Mouse (Mus musculus) cerebellum, adult 2 months (tissue): ENCODE data around the gene Tmem141. TPM values are rescaled to one million over a fixed set of nuclear protein-coding genes. Genes with fewer than 3 reads are reported as not detected.

Experiments used
- DNase-seq, 2 experiments: peaks; one replicate each; pipeline ENCODE4 v3.0.0; 2021
- H3K27ac ChIP-seq: fragments of 200-500 bp; 2 replicates; pipeline ENCODE4 v1.5.1; 2012; ENCODE audit warnings: low read length, control low read depth, inconsistent platforms; ENCODE audit not compliant: insufficient read depth
- H3K27me3 ChIP-seq: fragments of 200-500 bp; 2 replicates; pipeline ENCODE4 v1.6.1; 2012; ENCODE audit warnings: inconsistent platforms, mild to moderate bottlenecking, low read length, moderate library complexity; ENCODE audit not compliant: control insufficient read depth, insufficient read depth
- H3K4me1 ChIP-seq: fragments of 200-500 bp; 2 replicates; pipeline ENCODE4 v1.6.1; 2011; ENCODE audit warnings: low read length; ENCODE audit not compliant: control insufficient read depth, insufficient read depth
- H3K4me3 ChIP-seq: fragments of 200-500 bp; replicated peaks from 2 replicates; pipeline ENCODE3; 2011; ENCODE audit warnings: mild to moderate bottlenecking, low read depth, low read length, control low read depth; ENCODE audit not compliant: insufficient read depth
- CTCF ChIP-seq: fragments of 200-500 bp; IDR thresholded peaks from 2 replicates; pipeline ENCODE4 v1.5.1; 2011; ENCODE audit warnings: low read depth, mild to moderate bottlenecking, control low read depth, low read length, moderate library complexity, borderline replicate concordance; ENCODE audit not compliant: insufficient read depth
- POLR2A ChIP-seq: fragments of 200-500 bp; IDR thresholded peaks from 2 replicates; pipeline ENCODE4 v1.6.1; 2011; ENCODE audit warnings: low read length, control low read depth, borderline replicate concordance; ENCODE audit not compliant: insufficient read depth
- WGBS: fragments of 180-500 bp; shearing (Covaris S2); methylation state at CpG from one replicate; pipeline ENCODE4 v1.1.7; 2018; 5-methylcytosine and 5-hydroxymethylcytosine counted together
- polyA plus RNA-seq: library from polyadenylated mRNA; depleted of rRNA; stranded (reverse); fragments of >200 nt; gene quantifications from 2 replicates; pipeline ENCODE4 v1.2.3, GENCODE M21; 2012

The Tmem141 gene
- polyA plus RNA-seq, 1 experiment, result 85.7 TPM

DNA sequence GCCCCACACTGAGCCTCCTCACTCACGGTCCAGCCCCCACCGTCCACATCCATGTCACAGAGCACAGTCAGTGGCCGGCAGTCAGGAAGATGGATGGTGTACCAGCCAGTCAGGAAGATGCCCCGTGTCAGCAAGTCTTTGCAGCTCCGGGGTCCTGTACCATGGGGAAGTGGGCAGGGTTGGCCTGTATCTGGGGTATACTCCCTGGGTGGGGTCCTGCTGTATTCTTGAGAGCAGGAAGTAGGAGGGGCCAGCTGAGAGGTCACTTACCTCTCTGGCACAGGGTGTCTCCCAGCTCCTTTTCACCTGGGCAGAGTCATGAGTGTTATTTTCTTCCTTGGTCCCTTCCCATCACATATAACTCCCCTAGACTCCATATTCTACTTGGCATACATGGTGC, 4.2 kb upstream of the Tmem141 start:
- TF ChIP-seq POLR2A (no peak), CTCF (no peak)
- Histone ChIP-seq H3K27me3 (no peaks in the 10 kb centered on the region), H3K27ac (no peak overlapping the region), H3K4me3 (no peak overlapping the region), H3K4me1 (peaks cover 2% of the 10 kb centered on the region; the same call in 1 of the 2 replicates)
- no peak for DNase-seq
- 70% methylated on average over 5 of the region's 5 CpGs for WGBS

DNA sequence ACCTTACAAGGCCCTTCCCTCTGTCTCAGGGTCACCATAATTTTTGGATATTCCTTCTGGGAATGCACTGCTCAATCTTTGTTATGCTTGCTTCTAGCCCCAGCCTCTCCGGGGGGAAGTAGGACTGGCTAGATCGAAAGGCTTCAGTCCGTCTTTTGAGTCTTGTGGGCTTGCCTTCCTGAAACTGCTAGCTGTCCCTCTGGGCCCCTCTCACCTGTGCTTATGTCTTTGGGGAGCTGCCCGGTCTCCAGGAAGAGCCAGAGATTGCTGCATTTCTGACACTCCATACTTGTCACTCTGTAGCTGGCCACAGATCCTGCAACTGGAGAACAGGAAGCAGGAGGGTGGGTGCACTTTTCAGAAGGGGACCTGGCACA, 965 bp downstream of the Tmem141 start:
- H3K27me3 ChIP-seq, result no peaks in the 10 kb centered on the region

DNA sequence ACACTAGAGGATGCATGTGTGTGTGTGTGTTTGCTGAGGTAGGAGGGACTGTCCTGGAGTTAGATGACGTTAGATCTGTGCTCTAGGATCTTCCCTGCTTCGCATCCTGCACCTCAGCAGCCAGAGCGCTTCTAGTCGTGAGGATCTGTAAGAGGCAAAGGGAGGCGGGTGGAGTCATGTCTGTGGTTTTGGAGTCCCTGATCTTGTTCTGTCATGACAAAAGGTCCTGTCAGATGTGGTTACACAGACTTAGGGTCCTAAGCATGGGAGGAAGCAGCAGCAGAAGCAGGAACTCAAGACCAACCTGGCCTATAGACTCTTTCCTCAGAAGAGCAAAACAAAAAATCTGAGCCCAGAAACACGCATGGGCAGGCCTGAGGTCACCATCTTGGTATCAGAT, 1.4 kb downstream of the Tmem141 start:
- H3K27ac ChIP-seq, result peak overlapping the region; percentile 25; the same call in 1 of the 2 replicates
- WGBS, result 74% methylated on average over 6 of the region's 6 CpGs
- peaks cover 11% of the 10 kb centered on the region for H3K4me1 ChIP-seq
- TF ChIP-seq CTCF (no peak), POLR2A (no peak)
- DNase-seq, result no peak
- H3K27me3 ChIP-seq, result no peaks in the 10 kb centered on the region
- no peak overlapping the region for H3K4me3 ChIP-seq

More for the DNA sequence above, 965 bp downstream of the Tmem141 start:
- H3K4me3 ChIP-seq, result peak overlapping the region; percentile 86
- H3K4me1 ChIP-seq, result peaks cover 11% of the 10 kb centered on the region
- no peak for DNase-seq
- WGBS, result 19% methylated on average over 4 of the region's 4 CpGs
- no peak for TF ChIP-seq CTCF
- peak overlapping the region; percentile 25 for H3K27ac ChIP-seq

DNA sequence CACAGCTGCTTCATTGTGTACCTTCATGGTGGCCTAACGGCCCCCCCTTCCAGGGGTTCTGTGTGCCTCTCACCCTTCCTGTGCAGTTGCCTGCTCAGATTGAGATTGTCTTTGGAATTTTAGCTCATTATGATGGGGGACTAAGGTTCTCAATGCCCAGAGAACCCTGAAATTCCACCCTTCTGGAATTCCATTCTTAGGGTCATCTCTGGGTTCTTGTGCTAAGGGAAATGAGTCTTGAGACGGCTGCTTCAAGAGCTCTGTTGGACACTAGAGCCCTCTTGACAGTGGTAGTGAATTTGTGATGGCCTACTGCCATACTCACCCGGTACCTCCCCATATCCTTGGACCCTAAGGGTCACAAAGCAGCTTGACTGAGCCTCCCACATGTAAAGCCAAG, 4.2 kb downstream of the Tmem141 start, which contains the start of gene Ccdc183:
Gene Ccdc183 (minus strand): TSS at position 101 of the 400 bp plus-strand sequence.
- Histone ChIP-seq H3K4me1 (peaks cover 11% of the 10 kb centered on the region), H3K27ac (no peak within 1 kb of the TSS), H3K4me3 (no peak within 1 kb of the TSS), H3K27me3 (no peaks in the 10 kb centered on the region)
- no peak for DNase-seq
- TF ChIP-seq CTCF, result no peak
- no peak for TF ChIP-seq POLR2A
- 90% methylated on average over 3 of the region's 3 CpGs for WGBS

DNA sequence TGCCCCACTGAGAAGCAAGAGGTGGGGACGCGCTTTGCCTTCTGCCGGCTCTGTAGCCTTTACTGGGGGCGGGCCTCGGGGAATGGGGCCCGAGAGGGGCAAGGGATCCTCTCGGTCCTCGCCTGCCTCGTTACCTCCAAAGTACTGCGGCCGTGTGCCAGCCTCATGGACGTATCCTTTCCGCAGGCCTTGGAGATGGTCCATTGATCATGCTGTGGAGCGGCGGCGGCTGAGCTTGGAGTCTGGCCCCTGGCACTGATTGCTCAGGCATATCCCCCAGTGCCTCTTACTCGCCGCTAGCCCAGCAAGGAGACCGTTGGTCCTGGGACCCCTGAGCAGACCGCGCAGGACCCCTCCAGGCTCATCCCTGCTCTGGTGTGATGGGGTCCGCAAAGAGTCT, 5.4 kb downstream of the Tmem141 start:
- no peak for DNase-seq
- H3K4me1 ChIP-seq, result peaks cover 11% of the 10 kb centered on the region
- 3% methylated on average over 22 of the region's 22 CpGs for WGBS
- TF ChIP-seq CTCF (no peak), POLR2A (no peak)
- H3K4me3 ChIP-seq, result no peak overlapping the region
- H3K27ac ChIP-seq, result no peak overlapping the region
- no peaks in the 10 kb centered on the region for H3K27me3 ChIP-seq

DNA sequence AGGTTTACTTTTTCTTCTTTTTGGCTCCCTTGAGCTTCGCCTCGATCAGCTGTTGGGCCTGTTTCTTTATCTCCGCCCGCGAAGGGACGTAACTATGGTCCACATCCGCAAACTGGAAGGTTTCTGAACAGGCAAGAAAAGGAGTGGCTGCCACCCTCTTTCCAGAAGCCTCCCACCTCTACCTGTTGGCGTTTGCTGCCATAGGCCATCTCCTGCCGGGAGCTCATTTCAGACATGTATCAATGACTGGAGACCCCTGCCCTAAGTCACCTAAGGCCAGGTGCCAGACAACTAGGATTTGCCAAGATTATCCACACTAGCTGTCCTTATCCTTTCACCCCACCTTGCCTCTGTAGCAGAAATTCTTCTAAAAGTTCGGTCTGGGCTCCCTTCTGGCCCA, 13.1 kb downstream of the Tmem141 start:
- Histone ChIP-seq H3K4me3 (peak overlapping the region; percentile 95), H3K4me1 (no peaks in the 10 kb centered on the region; the same call in 1 of the 2 replicates), H3K27me3 (no peaks in the 10 kb centered on the region), H3K27ac (peak overlapping the region; percentile 15; the same call in 1 of the 2 replicates)
- DNase-seq, result peak in 1 of 2 experiments; percentile 45
- TF ChIP-seq CTCF, result no peak
- no peak for TF ChIP-seq POLR2A
- WGBS, result 63% methylated on average over 10 of the region's 10 CpGs

DNA sequence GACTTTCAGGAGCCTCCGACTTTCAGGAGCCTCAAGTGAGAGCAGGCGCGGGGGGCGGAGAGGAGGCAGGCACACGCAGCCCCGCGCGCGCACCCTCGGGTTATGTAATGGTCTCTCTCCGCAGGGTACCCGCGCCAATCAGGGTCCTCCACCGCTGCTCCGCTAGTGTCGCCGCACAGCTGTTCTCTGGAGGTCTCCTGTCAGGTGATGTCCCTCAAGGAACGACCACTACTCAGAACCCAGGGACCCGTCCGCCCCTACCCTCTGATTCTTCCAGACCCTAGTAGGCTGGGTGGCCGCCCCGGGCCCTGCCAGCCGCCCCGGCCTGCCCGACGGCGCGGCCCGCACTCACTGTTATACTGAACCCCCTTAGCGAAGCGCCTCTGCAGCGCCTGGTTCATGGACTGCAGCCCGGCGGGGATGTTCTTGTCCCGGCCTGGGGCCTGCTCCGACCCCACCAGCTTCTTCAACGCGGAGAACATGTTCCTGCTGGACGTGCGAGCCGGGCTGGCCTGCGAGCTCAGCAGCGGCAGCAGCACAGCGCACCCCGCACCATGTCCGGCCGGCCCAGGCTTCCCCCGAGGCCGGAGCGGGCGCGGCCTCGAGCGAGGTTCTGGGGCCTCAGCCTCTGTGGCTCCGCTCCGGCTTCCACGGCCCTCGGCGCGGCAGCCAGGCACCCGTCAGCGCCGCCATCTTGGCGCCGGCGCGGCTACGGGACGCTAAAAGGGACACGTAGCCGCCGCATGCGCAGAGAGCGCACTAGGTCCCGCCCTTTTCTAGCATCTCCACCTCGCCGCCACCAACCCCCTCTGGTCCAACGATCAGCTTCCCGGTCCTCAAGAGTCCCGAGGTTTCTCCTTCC, 13.8 kb downstream of the Tmem141 start, which contains the start of gene Rabl6:
Gene Rabl6 (minus strand): TSS at position 761 of the 862 bp plus-strand sequence.
- TF ChIP-seq POLR2A, result peak; percentile 74; the same call in 1 of the 2 replicates
- TF ChIP-seq CTCF, result no peak
- Histone ChIP-seq H3K27ac (peak within 1 kb of the TSS; percentile 97), H3K27me3 (no peaks in the 10 kb centered on the region), H3K4me1 (peaks cover 2% of the 10 kb centered on the region), H3K4me3 (peak within 1 kb of the TSS; percentile 95)
- WGBS, result under 1% methylated on average over 74 of the region's 80 CpGs
- peak; percentile 92 to 94 for DNase-seq

DNA sequence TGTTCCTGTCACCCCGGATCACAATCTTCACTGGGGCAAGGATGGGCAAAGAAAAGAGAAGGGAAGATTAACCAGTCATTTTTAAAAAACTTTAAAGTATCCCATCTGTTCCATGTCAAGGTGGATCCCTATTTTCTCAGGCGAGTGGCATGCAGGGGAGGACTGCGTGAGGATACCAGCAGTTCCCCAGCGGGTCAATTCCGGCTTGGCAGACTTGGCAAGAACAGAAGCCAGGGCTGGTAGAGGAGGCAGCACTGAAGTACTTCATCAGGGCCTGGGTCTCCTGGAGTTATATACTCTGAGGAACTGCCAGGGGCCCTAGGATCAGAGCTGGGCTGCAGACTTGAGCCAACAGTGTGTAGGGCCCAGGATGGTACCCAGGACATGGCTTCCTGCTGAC, 19.3 kb downstream of the Tmem141 start:
- Histone ChIP-seq H3K27ac (peak overlapping the region; percentile 2; the same call in 1 of the 2 replicates), H3K4me3 (no peak overlapping the region), H3K27me3 (no peaks in the 10 kb centered on the region), H3K4me1 (peaks cover 16% of the 10 kb centered on the region)
- DNase-seq, result peak; percentile 50 to 55
- TF ChIP-seq CTCF, result no peak
- TF ChIP-seq POLR2A, result no peak
- WGBS, result 14% methylated on average over 5 of the region's 5 CpGs
